Mouse (Mus musculus): ENCODE measurements around the gene Olfr659.

The Olfr659 gene

GRCm38 (mm10) chr7:104666453-104666852, at the start of gene Olfr659:
Gene Olfr659, plus strand, starts transcription at chr7:104666753.
- DNase-seq (ENCODE audit: low spot score in 2 of 2), result no peak

GRCm38 (mm10) chr7:104624494-104624893, 42.1 kb upstream of the Olfr659 start, which contains the start of gene Olfr657:
Gene Olfr657, plus strand, starts transcription at chr7:104624794.
- no peak for DNase-seq (ENCODE audit: low spot score in 2 of 2)

DNA sequence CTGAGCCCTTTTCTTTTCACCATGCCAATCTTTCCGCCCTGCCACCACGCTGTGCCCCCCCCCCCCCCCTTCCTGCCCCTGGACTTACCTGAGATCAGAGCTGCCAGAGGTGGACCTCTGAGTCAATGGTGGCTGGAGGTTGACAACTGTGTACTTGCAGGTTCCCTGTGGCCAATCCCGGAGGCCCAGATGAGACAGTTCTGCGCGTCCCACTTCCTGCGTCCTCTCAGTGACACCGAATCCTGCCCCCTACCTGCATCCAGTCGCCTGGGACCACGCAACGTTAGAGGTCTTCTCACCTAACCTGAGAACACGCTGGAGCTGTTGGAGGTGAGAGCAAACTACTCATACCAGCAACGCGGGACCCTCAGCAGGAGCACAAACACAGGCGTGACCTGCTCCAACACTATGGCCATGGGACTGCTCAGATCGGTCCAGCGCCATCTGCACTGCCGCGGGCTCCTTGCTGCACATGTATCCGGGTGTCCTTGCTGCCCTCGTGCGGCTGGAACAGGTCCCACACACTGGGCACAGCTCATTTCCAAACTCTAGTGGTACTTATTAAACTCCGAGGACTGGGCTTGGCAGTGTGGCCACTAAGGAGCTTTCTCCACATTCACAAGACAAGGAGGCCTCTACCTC, 19.6 kb upstream of the Olfr659 start, which contains the start of gene Olfr658:
Gene Olfr658, minus strand, starts transcription at position 465 of the 642 bp plus-strand sequence.
- peak; percentile 9 to 16 for DNase-seq (ENCODE audit: low spot score in 2 of 2)

- DNase-seq (ENCODE audit: low spot score in 2 of 2), result no peak
Observed at GRCm38 (mm10) chr7:104686201-104686600, 19.6 kb downstream of the Olfr659 start, which contains the start of gene Olfr661. Gene Olfr661, plus strand, starts transcription at chr7:104686501.
